Mouse (Mus musculus): Measurements from ENCODE around the gene Psen1.

Psen1 gene

GRCm38 (mm10) chr12:83780181-83780580 lies 92.2 kb downstream of the Psen1 start:
- DNase-seq (ENCODE audit: low spot score), result no peak

- DNase-seq (ENCODE audit: low spot score), result no peak
Measured at GRCm38 (mm10) chr12:83781204-83781603, 93.3 kb downstream of the Psen1 start.

- DNase-seq (ENCODE audit: low spot score), result no peak
Measured at GRCm38 (mm10) chr12:83781640-83782278, 93.8 kb downstream of the Psen1 start.

GRCm38 (mm10) chr12:83782669-83783068 lies 94.7 kb downstream of the Psen1 start:
- no peak for DNase-seq (ENCODE audit: low spot score)

Data from c-Kit-positive CD71-positive TER-119-positive erythroid progenitor cells, embryonic 14.5 days (primary cell).